Mouse (Mus musculus): ENCODE results near the gene Podxl.

DNA sequence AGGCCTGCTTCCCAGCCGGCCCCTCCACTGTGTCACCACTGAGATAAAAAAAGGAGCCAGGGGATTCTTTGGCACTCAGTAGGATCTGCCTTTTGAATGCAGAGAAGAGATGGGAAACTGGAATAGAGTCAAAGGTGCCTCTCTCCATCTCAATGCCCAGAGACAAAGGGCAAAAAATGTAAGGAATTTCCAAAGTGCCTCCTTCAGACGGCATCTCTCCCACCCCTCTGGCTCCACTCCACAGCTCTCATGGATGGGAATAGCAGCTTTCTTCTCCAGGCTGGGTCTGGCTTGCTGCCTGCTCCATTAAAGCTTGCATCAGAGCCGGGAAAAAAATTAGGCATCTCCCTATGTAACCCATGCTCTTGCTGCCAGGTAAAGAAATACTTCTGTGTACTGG, 37.4 kb upstream of the Podxl start:
- TF ChIP-seq POLR2A (IDR thresholded peaks at IDR 0.05; ENCODE audit: insufficient read depth, low read length) (no peak), CTCF (IDR thresholded peaks at IDR 0.05; ENCODE audit: low read depth, low read length) (no peak)

Measured in ES-Bruce4 (cell line).